8 mouse cellular contexts compared by ENCODE assay signal in the genomic region with DNA sequence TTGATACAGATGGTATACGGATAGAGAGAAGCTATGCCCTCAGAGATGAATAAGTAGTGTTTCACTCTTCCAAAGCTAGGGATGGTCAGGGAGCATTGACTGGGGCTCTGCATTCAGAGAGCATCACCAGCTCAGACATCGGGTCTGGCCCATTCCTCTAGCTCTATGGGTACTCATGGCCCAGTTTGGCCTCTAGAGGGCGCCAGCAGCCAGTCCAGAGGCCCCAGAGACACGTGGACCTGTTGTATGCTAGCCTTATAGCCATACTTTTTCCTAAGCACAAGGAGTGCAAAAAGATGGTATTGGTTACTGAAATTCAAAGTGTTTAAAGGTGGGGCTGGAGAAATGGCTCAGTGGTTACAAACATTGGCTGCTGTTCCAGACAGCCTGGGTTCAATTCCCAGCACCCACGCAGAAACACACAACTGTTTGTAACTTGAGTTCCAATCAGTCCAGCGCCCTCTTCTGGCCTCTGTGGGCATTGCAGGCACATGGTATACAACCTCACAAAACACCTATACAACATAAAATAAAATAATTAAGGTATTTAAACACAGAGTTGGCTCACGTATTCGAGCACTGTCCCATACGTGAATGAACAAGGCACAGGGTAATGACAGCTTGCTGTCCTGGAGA.
A peak's percentile ranks its signal among the peaks of the same experiment; 100 is the strongest.
DNase-seq lines count a peak whose midpoint lies in the region; ATAC-seq and TF ChIP-seq lines count a peak whose summit lies in the region.
"Had no signal": no experiment of that assay in that cellular context is flagged by ENCODE, and none has a peak within 500 bp of the region (broad histone marks: within the 10 kb centered on the region; RNA-seq: fewer than 3 reads in every experiment).

No protein-coding gene starts in this region.

- no peak for TF ChIP-seq RAD21 in MEL (IDR thresholded peaks at IDR 0.05; ENCODE audit: low read depth, low read length)

- no peaks in the 10 kb centered on the region for H3K36me3 ChIP-seq in kidney, adult 2 months (ENCODE audit: control insufficient read depth, insufficient read depth, low read length)
- no peaks in the 10 kb centered on the region for H3K36me3 ChIP-seq in kidney, embryonic 16.5 days (ENCODE audit: insufficient read depth, low read length)
- H3K36me3 ChIP-seq in E14TG2a.4 (ENCODE audit: insufficient read depth, low read length) = no peaks in the 10 kb centered on the region
- H3K36me3 ChIP-seq in MEL (ENCODE audit: control insufficient read depth in 1 of 2, insufficient read depth in 2 of 2, low read length in 2 of 2) = no peaks in the 10 kb centered on the region
- H3K36me3 ChIP-seq in kidney, postnatal 0 days (ENCODE audit: insufficient read depth, low read length) = no peaks in the 10 kb centered on the region
- H3K36me3 ChIP-seq: liver, embryonic 13.5 days had no signal

- TF ChIP-seq POLR2A in kidney, adult 2 months (IDR thresholded peaks at IDR 0.05; ENCODE audit: low read depth, low read length) = no peak
- no peak for TF ChIP-seq POLR2A in MEL (IDR thresholded peaks at IDR 0.05; ENCODE audit: control insufficient read depth in 1 of 2, insufficient read depth in 1 of 2, low read depth in 1 of 2, low read length in 2 of 2, poor library complexity in 1 of 2)

- peak; percentile 17 for DNase-seq in kidney, adult 2 months
- DNase-seq in MEL (ENCODE audit: low read depth, low spot score) = peak; percentile 8
- DNase-seq in kidney, postnatal 0 days (ENCODE audit: low spot score) = peak; percentile 28
- DNase-seq in heart, postnatal 25 days (ENCODE audit: low spot score) = no peak
- DNase-seq: liver, embryonic 13.5 days had no signal

- H3K27me3 ChIP-seq in kidney, adult 2 months (replicated peaks; ENCODE audit: control insufficient read depth, insufficient read depth, low read length) = no peaks in the 10 kb centered on the region
- no peaks in the 10 kb centered on the region for H3K27me3 ChIP-seq in kidney, embryonic 16.5 days (ENCODE audit: insufficient read depth, low read length)
- H3K27me3 ChIP-seq in E14TG2a.4 (ENCODE audit: insufficient read depth, low read length) = peaks cover 42% of the 10 kb centered on the region
- H3K27me3 ChIP-seq in MEL (ENCODE audit: control insufficient read depth in 1 of 2, insufficient read depth in 2 of 2, low read length in 2 of 2) = no peaks in the 10 kb centered on the region
- no peaks in the 10 kb centered on the region for H3K27me3 ChIP-seq in kidney, postnatal 0 days (ENCODE audit: insufficient read depth, low read length)
- H3K27me3 ChIP-seq: liver, embryonic 13.5 days had no signal

- no peak overlapping the region for H3K4me3 ChIP-seq in kidney, adult 2 months (ENCODE audit: insufficient read depth, low read depth, low read length)
- no peak overlapping the region for H3K4me3 ChIP-seq in kidney, embryonic 16.5 days (ENCODE audit: low read length)
- no peak overlapping the region for H3K4me3 ChIP-seq in E14TG2a.4 (replicated peaks; ENCODE audit: low read length)
- no peak overlapping the region for H3K4me3 ChIP-seq in MEL (ENCODE audit: control insufficient read depth in 1 of 2, insufficient read depth in 1 of 2, low read depth in 2 of 2, low read length in 2 of 2)
- H3K4me3 ChIP-seq in kidney, postnatal 0 days (replicated peaks; ENCODE audit: low read depth, low read length) = no peak overlapping the region
- H3K4me3 ChIP-seq: liver, embryonic 13.5 days had no signal

- H3K79me2 ChIP-seq in MEL (ENCODE audit: control insufficient read depth, insufficient read depth, low read length, poor library complexity) = no peaks in the 10 kb centered on the region

- WGBS in kidney, adult 2 months = 59% methylated on average over 9 of the region's 9 CpGs
- 62% methylated on average over 9 of the region's 9 CpGs for WGBS in kidney, embryonic 16.5 days
- WGBS in kidney, postnatal 0 days = 61% methylated on average over 9 of the region's 9 CpGs

- H3K9me3 ChIP-seq in kidney, embryonic 16.5 days (ENCODE audit: low read length) = no peaks in the 10 kb centered on the region
- H3K9me3 ChIP-seq in E14TG2a.4 (ENCODE audit: low read length) (peaks cover 3% of the 10 kb centered on the region; the same call in 1 of the 2 replicates), MEL (replicated peaks; ENCODE audit: insufficient read depth, low read length) (no peaks in the 10 kb centered on the region)
- no peaks in the 10 kb centered on the region for H3K9me3 ChIP-seq in kidney, postnatal 0 days (replicated peaks; ENCODE audit: low read length)

- no peak for ATAC-seq in kidney, embryonic 16.5 days (ENCODE audit: low FRiP score, low TSS enrichment)
- ATAC-seq in kidney, postnatal 0 days (replicated peaks; ENCODE audit: low FRiP score, low read depth) = no peak
- no peak for ATAC-seq in megakaryocyte, adult 5-6 weeks (ENCODE audit: poor library complexity, severe bottlenecking)

- H3K4me2 ChIP-seq in kidney, embryonic 16.5 days (replicated peaks; ENCODE audit: low read depth, low read length) = no peak overlapping the region
- H3K4me2 ChIP-seq in kidney, postnatal 0 days (ENCODE audit: low read length) = no peak overlapping the region
- H3K4me2 ChIP-seq: liver, embryonic 13.5 days had no signal

- intact Hi-C loops in heart, postnatal 25 days (cut with DNase I) = no loop called here

- H3K4me1 ChIP-seq in kidney, adult 2 months (ENCODE audit: control insufficient read depth, insufficient read depth, low read length) = no peaks in the 10 kb centered on the region
- no peaks in the 10 kb centered on the region for H3K4me1 ChIP-seq in kidney, embryonic 16.5 days (ENCODE audit: insufficient read depth, low read length)
- H3K4me1 ChIP-seq in E14TG2a.4 (replicated peaks; ENCODE audit: low read depth, low read length) (peaks cover 22% of the 10 kb centered on the region), MEL (ENCODE audit: control insufficient read depth in 1 of 2, insufficient read depth in 2 of 2, low read length in 2 of 2) (no peaks in the 10 kb centered on the region)
- no peaks in the 10 kb centered on the region for H3K4me1 ChIP-seq in kidney, postnatal 0 days (replicated peaks; ENCODE audit: insufficient read depth, low read length)
- H3K4me1 ChIP-seq: liver, embryonic 13.5 days had no signal

- no peak overlapping the region for H3K27ac ChIP-seq in kidney, adult 2 months (ENCODE audit: insufficient read depth, low read depth, low read length)
- no peak overlapping the region for H3K27ac ChIP-seq in kidney, embryonic 16.5 days (ENCODE audit: low read length)
- no peak overlapping the region for H3K27ac ChIP-seq in MEL (ENCODE audit: control insufficient read depth, low read depth, low read length)
- no peak overlapping the region for H3K27ac ChIP-seq in kidney, postnatal 0 days
- H3K27ac ChIP-seq: liver, embryonic 13.5 days had no signal

- no peak overlapping the region for H3K9ac ChIP-seq in kidney, embryonic 16.5 days (replicated peaks; ENCODE audit: low read length)
- H3K9ac ChIP-seq in MEL (ENCODE audit: control insufficient read depth, low read depth, low read length, poor library complexity, severe bottlenecking) = no peak overlapping the region
- no peak overlapping the region for H3K9ac ChIP-seq in kidney, postnatal 0 days (ENCODE audit: low read depth, low read length)
- H3K9ac ChIP-seq: liver, embryonic 13.5 days had no signal

- TF ChIP-seq EP300 in MEL (IDR thresholded peaks at IDR 0.05; ENCODE audit: low read depth in 1 of 2, low read length in 2 of 2) = no peak

- TF ChIP-seq CTCF in kidney, adult 2 months (conservative IDR thresholded peaks at IDR 0.05; ENCODE audit: insufficient read depth, insufficient read length, low read depth, low read length) = 0 out of 2 replicates have a peak, but pooled peaks have one; percentile 22
- TF ChIP-seq CTCF in E14TG2a.4 (conservative IDR thresholded peaks at IDR 0.05; ENCODE audit: low read length) (peak; percentile 64), MEL (IDR thresholded peaks at IDR 0.05 in 2 of 3, conservative IDR thresholded peaks at IDR 0.05 in 1 of 3; ENCODE audit: control insufficient read depth in 1 of 3, insufficient read depth in 1 of 3, low read depth in 2 of 3, low read length in 3 of 3, poor library complexity in 1 of 3, severe bottlenecking in 1 of 3) (peak; percentile 0 to 41 (median 5); a peak in 3 of 6 replicates)
- peak; percentile 64 for TF ChIP-seq CTCF in kidney, postnatal 0 days (IDR thresholded peaks at IDR 0.05; ENCODE audit: low read depth)

TF ChIP-seq in MEL, 35 proteins besides CTCF, POLR2A, EP300 and RAD21:
- TF ChIP-seq ZNF384 (IDR thresholded peaks at IDR 0.05; ENCODE audit: low read depth, low read length) (no peak), GABPA (IDR thresholded peaks at IDR 0.05; ENCODE audit: low read depth, low read length) (no peak)

Comparison
In these comparisons a context has a peak if more than half of its experiments do, and no peak if none do; other contexts are left out.
1. CTCF ChIP-seq: peak in every context shown above with its lines; median percentile 64 in E14TG2a.4; 64 in kidney, postnatal 0 days; 22 in kidney, adult 2 months; 5 in MEL.